Mouse (Mus musculus) liver, embryonic 14 days (tissue): ENCODE data around the gene Xpo1. TPM values are rescaled to one million over a fixed set of nuclear protein-coding genes. Genes with fewer than 3 reads are reported as not detected.

Source experiments
- polyA plus RNA-seq: library from polyadenylated mRNA; depleted of rRNA; stranded (reverse); fragments of >200 nt; gene quantifications from 2 replicates; pipeline ENCODE4 v1.2.3, GENCODE M21; 2012; rRNA removed

The Xpo1 gene
- polyA plus RNA-seq: 27.1 and 33.9 TPM in 2 replicates

GRCm38 (mm10) chr11:23255427-23256193, at the start of gene Xpo1:
Gene Xpo1, plus strand, starts transcription at chr11:23256041.

GRCm38 (mm10) chr11:23306764-23307565, 51.1 kb downstream of the Xpo1 start, which contains the start of gene Usp34:
Gene Usp34, plus strand, starts transcription at chr11:23306895.

Other genes starting within 250 kb of the Xpo1 start
- 0.97 and 1.2 TPM in 2 replicates for gene Fam161a, start 248.5 kb upstream of the Xpo1 start, polyA plus RNA-seq
- gene Usp34, start 50.9 kb downstream of the Xpo1 start, polyA plus RNA-seq: 8.3 and 12.2 TPM in 2 replicates
- gene Ahsa2, start 242.0 kb downstream of the Xpo1 start, polyA plus RNA-seq: 18.6 and 19.1 TPM in 2 replicates